ENCODE assay signal across 15 mouse cellular contexts in the genomic region with DNA sequence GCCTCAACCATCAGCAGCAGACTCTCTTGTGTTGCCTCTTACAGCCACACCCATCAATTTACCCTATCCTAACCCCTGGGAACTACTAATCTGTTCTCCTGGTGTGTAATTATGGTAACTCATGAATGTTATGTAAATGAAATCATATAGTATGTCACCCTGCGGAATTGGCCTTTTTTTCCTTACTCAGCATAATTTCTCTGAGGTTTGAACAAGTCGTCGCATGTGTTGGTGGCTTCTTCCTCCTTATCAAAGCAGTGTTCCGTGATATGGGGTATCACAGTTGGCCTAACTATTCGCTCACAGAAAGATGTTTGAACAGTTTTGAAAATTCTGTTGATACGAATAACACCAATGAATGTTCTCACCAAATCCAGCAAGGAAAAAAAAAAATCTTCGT.
"Had no signal": no experiment of that assay in that cellular context is flagged by ENCODE, and none has a peak within 500 bp of the region (broad histone marks: within the 10 kb centered on the region; RNA-seq: fewer than 3 reads in every experiment).

No protein-coding gene starts in this region.

- H3K9me3 ChIP-seq: lung, embryonic 15.5 days; midbrain, embryonic 13.5 days; midbrain, embryonic 15.5 days; neural tube, embryonic 12.5 days; stomach, embryonic 15.5 days had no signal

- H3K36me3 ChIP-seq: lung, embryonic 15.5 days; midbrain, embryonic 13.5 days; midbrain, embryonic 15.5 days; neural tube, embryonic 12.5 days; stomach, embryonic 15.5 days had no signal

- H3K4me1 ChIP-seq: stomach, embryonic 15.5 days had no signal

- H3K9ac ChIP-seq: lung, embryonic 15.5 days; midbrain, embryonic 13.5 days; midbrain, embryonic 15.5 days; neural tube, embryonic 12.5 days; stomach, embryonic 15.5 days had no signal

- H3K27ac ChIP-seq: lung, embryonic 15.5 days; macrophage; midbrain, embryonic 13.5 days; midbrain, embryonic 15.5 days; neural tube, embryonic 12.5 days; stomach, embryonic 15.5 days; stomach, postnatal 0 days had no signal

- DNase-seq: lung, adult 2 months; lung, postnatal 14 days; lung, postnatal 36 days; right cerebral cortex, postnatal 14 days; thymus, adult 2 months; thymus, postnatal 25 days; thymus, postnatal 4 days had no signal

- H3K4me3 ChIP-seq: lung, embryonic 15.5 days; megakaryocyte, embryonic 14.5 days; midbrain, embryonic 13.5 days; midbrain, embryonic 15.5 days; neural tube, embryonic 12.5 days; stomach, embryonic 15.5 days had no signal
